ENCODE assay signal across 12 mouse cellular contexts in genomic region chr11:54972049-54972723, GRCm38 (mm10). TPM values are rescaled to one million over a fixed set of nuclear protein-coding genes. Genes with fewer than 3 reads are reported as not detected.
A peak's percentile ranks its signal among the peaks of the same experiment; 100 is the strongest.
DNase-seq lines count a peak whose midpoint lies in the region; ATAC-seq and TF ChIP-seq lines count a peak whose summit lies in the region.
"Had no signal": no experiment of that assay in that cellular context is flagged by ENCODE, and none has a peak within 500 bp of the region (broad histone marks: within the 10 kb centered on the region; RNA-seq: fewer than 3 reads in every experiment).

No protein-coding gene starts in this region.

- H3K27ac ChIP-seq in bone marrow, adult 2 months (ENCODE audit: control insufficient read depth, insufficient read depth, low read depth, low read length, poor library complexity) = peak overlapping the region; percentile 67; the same call in 1 of the 2 replicates
- H3K27ac ChIP-seq in hindbrain, embryonic 12.5 days = no peak overlapping the region
- H3K27ac ChIP-seq: forebrain, embryonic 15.5 days; hindbrain, embryonic 15.5 days had no signal

- H3K27me3 ChIP-seq in hindbrain, embryonic 12.5 days = no peaks in the 10 kb centered on the region
- H3K27me3 ChIP-seq: forebrain, embryonic 15.5 days; hindbrain, embryonic 15.5 days had no signal

- no peaks in the 10 kb centered on the region for H3K9me3 ChIP-seq in hindbrain, embryonic 12.5 days (replicated peaks)
- H3K9me3 ChIP-seq: forebrain, embryonic 15.5 days; hindbrain, embryonic 15.5 days had no signal

- ATAC-seq in monocyte, adult 5-6 weeks (replicated peaks; ENCODE audit: insufficient number of reproducible peaks, low FRiP score, low TSS enrichment, poor library complexity, severe bottlenecking) = peak; percentile 47; the same call in 1 of the 2 replicates
- ATAC-seq in hindbrain, embryonic 12.5 days (ENCODE audit: low FRiP score) = no peak
- ATAC-seq: forebrain, embryonic 15.5 days had no signal

- H3K4me3 ChIP-seq in bone marrow, adult 2 months (replicated peaks; ENCODE audit: control insufficient read depth, low read depth, low read length) = no peak overlapping the region
- H3K4me3 ChIP-seq in hindbrain, embryonic 12.5 days = no peak overlapping the region
- H3K4me3 ChIP-seq: forebrain, embryonic 15.5 days; hindbrain, embryonic 15.5 days had no signal

- no peak overlapping the region for H3K9ac ChIP-seq in hindbrain, embryonic 12.5 days
- H3K9ac ChIP-seq: forebrain, embryonic 15.5 days; hindbrain, embryonic 15.5 days had no signal

- 10% methylated on average over 4 of the region's 4 CpGs for WGBS in bone marrow, adult 2 months
- 69% methylated on average over 4 of the region's 4 CpGs for WGBS in hindbrain, embryonic 12.5 days

- no peak for TF ChIP-seq POLR2A in bone marrow, adult 2 months (IDR thresholded peaks at IDR 0.05; ENCODE audit: borderline replicate concordance, control insufficient read depth, low read depth, low read length)

- no peak overlapping the region for H3K4me2 ChIP-seq in hindbrain, embryonic 12.5 days (replicated peaks)
- H3K4me2 ChIP-seq: forebrain, embryonic 15.5 days; heart, embryonic 11.5 days; hindbrain, embryonic 15.5 days had no signal

- no peak for TF ChIP-seq CTCF in bone marrow, adult 2 months (IDR thresholded peaks at IDR 0.05; ENCODE audit: control insufficient read depth, insufficient read depth, low read length)

- DNase-seq in spleen, adult 18-20 months = peak; percentile 40
- DNase-seq in spleen, postnatal 14 days (ENCODE audit: low spot score in 2 of 2) = no peak
- no peak for DNase-seq in left cerebral cortex, adult 9 months (ENCODE audit: low spot score in 2 of 2)
- no peak for DNase-seq in frontal cortex, postnatal 25 days (ENCODE audit: low spot score in 2 of 2)
- no peak for DNase-seq in embryo, embryonic 10.5 days (ENCODE audit: low spot score)
- DNase-seq: liver had no signal

- H3K4me1 ChIP-seq in bone marrow, adult 2 months (ENCODE audit: control insufficient read depth, insufficient read depth, low read length) = peaks cover 12% of the 10 kb centered on the region
- H3K4me1 ChIP-seq in hindbrain, embryonic 12.5 days = peaks cover 13% of the 10 kb centered on the region

- no peaks in the 10 kb centered on the region for H3K36me3 ChIP-seq in hindbrain, embryonic 12.5 days
- H3K36me3 ChIP-seq: forebrain, embryonic 15.5 days; hindbrain, embryonic 15.5 days had no signal

RNA-seq across cellular contexts. Expression of gene Tnip1, which starts 9.5 kb away (rescaled TPM):
- 10.1 and 22.5 TPM in 2 replicates for polyA plus RNA-seq in bone marrow, adult 2 months (2011; ENCODE audit: insufficient read depth, insufficient read length, low replicate concordance, missing spikeins)
- total RNA-seq in monocyte, adult 5-6 weeks (2017) = 62.1 to 83.4 TPM (median 78.5 TPM) in 3 replicates
- 19.0 and 20.8 TPM in 2 replicates for polyA plus RNA-seq in hindbrain, embryonic 12.5 days (2016; fragmentation: Nextera tagmentation; extraction: Ambion mirVana)

Comparison
In these comparisons a context has a peak if more than half of its experiments do, and no peak if none do; other contexts are left out.
1. DNase-seq: peak in spleen, adult 18-20 months (2 of 2); none in spleen, postnatal 14 days (0 of 2), left cerebral cortex, adult 9 months (0 of 2), frontal cortex, postnatal 25 days (0 of 2) and embryo, embryonic 10.5 days (single experiment).